Mouse (Mus musculus) spleen, postnatal 0 days (tissue): Measurements from ENCODE around the gene Emp2. TPM values are rescaled to one million over a fixed set of nuclear protein-coding genes. Genes with fewer than 3 reads are reported as not detected.

ENCODE experiments used
- polyA plus RNA-seq: library from polyadenylated mRNA; unstranded; fragments of >200 nt; fragmentation: Nextera tagmentation; extraction: Ambion mirVana; gene quantifications from 2 replicates; pipeline ENCODE4 v1.2.1, GENCODE M21; 2015

Gene Emp2
- 11.3 and 14.2 TPM in 2 replicates for polyA plus RNA-seq

GRCm38 (mm10) chr16:10313646-10314088 lies at the start of gene Emp2:
TSS of gene Emp2 (minus strand) at chr16:10313968.

Other genes with a start within 250 kb of the Emp2 start
- gene Rpl39l, start 143.7 kb downstream of the Emp2 start, polyA plus RNA-seq = 0.23 and 0.77 TPM in 2 replicates
- gene Atf7ip2, start 121.3 kb downstream of the Emp2 start, polyA plus RNA-seq = 0.31 and 0.46 TPM in 2 replicates
- gene Tekt5, start 81.5 kb upstream of the Emp2 start, polyA plus RNA-seq = 0.49 and 0.84 TPM in 2 replicates
- 33.2 and 33.8 TPM in 2 replicates for gene Nubp1, start 98.0 kb upstream of the Emp2 start, polyA plus RNA-seq
- gene Tvp23a, start 133.4 kb upstream of the Emp2 start, polyA plus RNA-seq = 0.30 and 0.35 TPM in 2 replicates
- gene Ciita, start 166.1 kb upstream of the Emp2 start, polyA plus RNA-seq = 1.4 and 1.6 TPM in 2 replicates
- gene Dexi, start 229.1 kb upstream of the Emp2 start, polyA plus RNA-seq = 8.0 and 8.5 TPM in 2 replicates
- 17.6 and 22.6 TPM in 2 replicates for gene Clec16a, start 231.4 kb upstream of the Emp2 start, polyA plus RNA-seq